Mouse (Mus musculus) layer of hippocampus, adult 2 months (tissue): ENCODE measurements around the gene Slc25a29. TPM values are rescaled to one million over a fixed set of nuclear protein-coding genes. Genes with fewer than 3 reads are reported as not detected.

Experiments
- DNase-seq, 2 experiments: peaks; one replicate each; pipeline ENCODE4 v3.0.0; 2022; ENCODE audit warnings: low spot score in 2 of 2
- H3K27ac ChIP-seq: fragments of 200-600 bp; 2 replicates; pipeline ENCODE4 v1.8.1; 2022
- H3K4me3 ChIP-seq: fragments of 200-600 bp; 2 replicates; pipeline ENCODE4 v1.8.1; 2022; ENCODE audit warnings: mild to moderate bottlenecking
- CTCF ChIP-seq: fragments of 200-600 bp; conservative IDR thresholded peaks from 2 replicates; pipeline ENCODE4 v1.8.1; 2022; ENCODE audit warnings: antibody characterized with exemption, mild to moderate bottlenecking, moderate library complexity
- microRNA-seq, 2 experiments: library from miRNA; unstranded; fragments of <30 nt; microRNA quantifications; one replicate each; pipeline ENCODE4 v1.2.0; 2021
- total RNA-seq, 2 experiments: library from RNA; stranded (reverse); gene quantifications; 2 replicates each; pipeline ENCODE4 v1.2.3; 2021

Slc25a29 gene
- total RNA-seq, 2 experiments from 2014 or later = 21.7 to 23.3 TPM

GRCm38 (mm10) chr12:108809771-108810170 is 25.9 kb downstream of the Slc25a29 start:
- no peak overlapping the region for H3K27ac ChIP-seq
- H3K4me3 ChIP-seq = no peak overlapping the region
- DNase-seq = no peak
- no peak for TF ChIP-seq CTCF

- Histone ChIP-seq H3K4me3 (no peak overlapping the region), H3K27ac (peak overlapping the region; percentile 40; the same call in 1 of the 2 replicates)
- TF ChIP-seq CTCF = no peak
- no peak for DNase-seq
These were observed 27.2 kb downstream of the Slc25a29 start for GRCm38 (mm10) chr12:108808465-108808864.

- no peak overlapping the region for H3K4me3 ChIP-seq
- DNase-seq = no peak
- no peak for TF ChIP-seq CTCF
- no peak overlapping the region for H3K27ac ChIP-seq
These were observed 31.3 kb downstream of the Slc25a29 start for GRCm38 (mm10) chr12:108804388-108804787.

- H3K4me3 ChIP-seq = no peak overlapping the region
- H3K27ac ChIP-seq = no peak overlapping the region
- no peak for TF ChIP-seq CTCF
- DNase-seq = no peak
These were observed 34.1 kb downstream of the Slc25a29 start for GRCm38 (mm10) chr12:108801613-108802012.

GRCm38 (mm10) chr12:108794979-108795537 is 40.6 kb downstream of the Slc25a29 start:
- no peak for DNase-seq
- TF ChIP-seq CTCF = no peak
- peak overlapping the region; percentile 97 for H3K27ac ChIP-seq
- peak overlapping the region; percentile 60 for H3K4me3 ChIP-seq

GRCm38 (mm10) chr12:108794078-108794711 is 41.5 kb downstream of the Slc25a29 start:
- no peak for TF ChIP-seq CTCF
- peak; percentile 67 to 78 for DNase-seq
- Histone ChIP-seq H3K4me3 (peak overlapping the region; percentile 60), H3K27ac (peak overlapping the region; percentile 97)

GRCm38 (mm10) chr12:108793453-108793941 is 42.2 kb downstream of the Slc25a29 start:
- peak overlapping the region; percentile 60 for H3K4me3 ChIP-seq
- no peak for TF ChIP-seq CTCF
- peak in 1 of 2 experiments; percentile 25 for DNase-seq
- H3K27ac ChIP-seq = peak overlapping the region; percentile 97

GRCm38 (mm10) chr12:108792546-108793452 is 42.9 kb downstream of the Slc25a29 start, which contains the start of gene Yy1:
Gene Yy1, plus strand, starts transcription at chr12:108792973.
- peak within 1 kb of the TSS; percentile 93 for H3K4me3 ChIP-seq
- H3K27ac ChIP-seq = peak within 1 kb of the TSS; percentile 97
- TF ChIP-seq CTCF = no peak
- peak; percentile 97 to 98 for DNase-seq

- DNase-seq = peak; percentile 75 to 82
- peak; percentile 41 for TF ChIP-seq CTCF
- Histone ChIP-seq H3K27ac (peak overlapping the region; percentile 97), H3K4me3 (peak overlapping the region; percentile 93)
These were observed 43.5 kb downstream of the Slc25a29 start for GRCm38 (mm10) chr12:108792152-108792545.

- DNase-seq = no peak
- TF ChIP-seq CTCF = no peak
- Histone ChIP-seq H3K4me3 (no peak overlapping the region), H3K27ac (no peak overlapping the region)
These were observed 48.4 kb downstream of the Slc25a29 start for GRCm38 (mm10) chr12:108787329-108787728.

- H3K27ac ChIP-seq = no peak overlapping the region
- no peak for DNase-seq
- no peak for TF ChIP-seq CTCF
- H3K4me3 ChIP-seq = no peak overlapping the region
These were observed 50.5 kb downstream of the Slc25a29 start for GRCm38 (mm10) chr12:108785161-108785560.

- Histone ChIP-seq H3K4me3 (no peak overlapping the region), H3K27ac (no peak overlapping the region)
- no peak for TF ChIP-seq CTCF
- no peak for DNase-seq
These were observed 55.4 kb downstream of the Slc25a29 start for GRCm38 (mm10) chr12:108780108-108780877.

Small RNA genes within 50 kb of the gene (microRNA-seq; reads per million reads assigned to microRNA genes)
- gene Mir345 = 35.5 to 76.8 reads per million in 2 experiments

Other genes starting within 250 kb of the Slc25a29 start
- gene Degs2, start 133.6 kb downstream of the Slc25a29 start, total RNA-seq = 1 to 10 TPM; 3.7 to 5.4 TPM
- gene Yy1, start 42.9 kb downstream of the Slc25a29 start, total RNA-seq = 10 to 100 TPM; 45.0 to 53.7 TPM
- gene Slc25a47, start 163 bp upstream of the Slc25a29 start, total RNA-seq = 1 to 10 TPM; 9.2 to 9.6 TPM
- 10 to 100 TPM; 11.0 to 12.2 TPM for gene Wdr25, start 57.7 kb upstream of the Slc25a29 start, total RNA-seq
- 10 to 100 TPM; 82.0 to 86.2 TPM for gene Wars, start 58.3 kb upstream of the Slc25a29 start, total RNA-seq
- gene Begain, start 232.3 kb upstream of the Slc25a29 start, total RNA-seq = 100 to 1,000 TPM; 139 to 147 TPM